Mouse (Mus musculus): ENCODE results near the gene Catsperg2.
A peak's percentile ranks its signal among the peaks of the same experiment; 100 is the strongest.
"Not testable (repeated sequence)": the region's sequence is repeated elsewhere in the genome, so short reads cannot be mapped to it uniquely, and the experiment has no call there.

Gene Catsperg2

DNA sequence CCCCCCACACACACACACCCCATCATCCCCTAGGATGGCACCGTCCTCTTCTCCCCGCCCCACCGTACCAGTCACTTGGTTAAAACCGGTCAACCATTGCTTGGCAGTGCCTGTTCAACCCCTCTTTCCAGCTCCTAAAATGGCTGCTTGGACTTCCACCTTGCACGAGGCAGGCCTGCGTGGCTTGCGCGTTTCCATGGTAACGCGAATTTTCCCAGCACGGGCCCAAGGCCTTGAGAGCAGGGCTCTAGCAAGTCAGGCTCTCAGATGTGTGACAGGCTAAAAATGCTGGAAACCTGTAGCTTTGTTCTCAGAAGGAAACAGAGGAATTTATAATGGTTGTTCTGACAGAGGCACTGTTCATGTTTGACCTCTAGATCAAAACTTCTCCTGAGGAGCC lies at the start of gene Catsperg2:
TSS of gene Catsperg2 (minus strand) at position 173 of the 400 bp plus-strand sequence.
- DNase-seq (ENCODE audit: low read depth in 1 of 2, low spot score in 2 of 2) = not testable (repeated sequence)

DNA sequence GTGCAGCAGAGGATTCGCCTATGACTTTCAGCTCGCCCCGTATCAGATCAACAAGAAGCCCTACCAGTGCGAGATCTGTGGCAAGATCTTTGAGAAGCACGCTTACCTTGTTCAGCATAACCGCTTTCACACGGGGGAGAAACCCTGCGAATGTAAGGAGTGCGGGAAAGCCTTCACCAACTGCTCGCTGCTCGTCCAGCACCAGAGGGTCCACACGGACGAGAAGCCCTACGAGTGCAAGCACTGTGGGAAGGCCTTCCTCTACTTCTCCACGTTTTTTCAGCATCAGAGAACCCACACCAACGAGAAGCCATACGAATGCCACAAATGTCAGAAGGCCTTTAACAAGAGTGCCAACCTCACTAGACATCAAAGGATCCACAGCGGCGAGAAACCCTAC lies 49.7 kb upstream of the Catsperg2 start:
- no peak for DNase-seq (ENCODE audit: low read depth in 1 of 2, low spot score in 2 of 2)

DNA sequence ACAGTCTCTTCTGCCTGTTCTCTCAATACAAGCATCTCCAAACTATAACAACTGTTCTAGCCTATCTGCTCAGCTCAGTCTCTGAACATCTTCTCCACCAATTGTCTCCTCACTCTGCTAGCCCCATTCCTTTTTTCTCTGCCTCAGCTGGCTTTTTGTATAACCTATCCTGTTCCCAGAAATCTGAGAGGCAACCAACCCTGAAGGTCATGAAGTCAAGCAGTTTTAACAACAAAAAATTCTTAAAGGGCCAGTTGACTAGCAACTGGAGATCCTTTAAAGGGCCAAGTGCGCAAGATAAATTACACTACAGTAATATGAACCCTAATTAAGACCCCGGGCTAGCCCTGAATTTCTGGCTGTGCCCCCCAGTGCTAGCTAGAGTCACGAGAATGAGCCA lies 47.5 kb upstream of the Catsperg2 start:
- no peak for DNase-seq (ENCODE audit: low read depth in 1 of 2, low spot score in 2 of 2)

DNA sequence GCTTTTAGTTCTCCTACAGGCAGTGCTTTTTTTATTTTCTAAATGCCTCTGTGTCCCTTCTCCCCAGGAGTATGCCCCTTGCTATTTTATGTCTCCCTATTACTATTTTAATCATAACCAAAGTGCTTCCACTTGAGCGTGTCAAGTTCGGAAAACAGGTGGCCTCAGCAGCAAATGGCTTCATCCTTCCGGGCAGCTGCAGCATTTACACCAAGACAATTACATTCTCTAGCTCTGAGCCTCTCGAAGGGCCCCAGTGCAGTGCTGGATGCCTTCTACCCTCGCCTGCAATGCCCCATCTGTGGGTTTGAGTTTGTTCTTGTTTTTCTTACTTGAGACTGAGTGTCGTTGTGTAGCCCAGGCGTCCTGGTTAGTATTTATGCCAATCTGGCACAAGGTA lies 46.7 kb upstream of the Catsperg2 start:
- DNase-seq (ENCODE audit: low read depth in 1 of 2, low spot score in 2 of 2) = no peak

DNA sequence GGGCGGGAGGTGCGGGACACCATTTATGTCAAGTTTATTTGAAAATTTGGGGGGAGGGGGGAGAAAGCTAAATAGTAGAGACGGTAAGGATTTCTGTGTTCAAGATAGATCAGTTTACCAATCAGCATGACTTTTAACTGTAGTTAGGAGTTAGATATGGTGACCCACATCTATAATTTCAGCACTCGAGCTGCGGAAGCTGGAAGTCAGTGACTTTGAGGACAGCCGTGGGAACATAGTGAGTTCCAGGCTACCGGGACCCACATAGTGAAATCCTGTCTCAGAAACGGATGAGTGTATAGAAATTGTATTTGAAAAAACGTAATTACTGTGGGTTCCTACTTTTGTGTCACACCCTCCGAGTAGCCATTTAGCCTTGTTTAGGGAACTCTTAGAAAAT lies 42.1 kb upstream of the Catsperg2 start:
- DNase-seq (ENCODE audit: low read depth in 1 of 2, low spot score in 2 of 2) = no peak

DNA sequence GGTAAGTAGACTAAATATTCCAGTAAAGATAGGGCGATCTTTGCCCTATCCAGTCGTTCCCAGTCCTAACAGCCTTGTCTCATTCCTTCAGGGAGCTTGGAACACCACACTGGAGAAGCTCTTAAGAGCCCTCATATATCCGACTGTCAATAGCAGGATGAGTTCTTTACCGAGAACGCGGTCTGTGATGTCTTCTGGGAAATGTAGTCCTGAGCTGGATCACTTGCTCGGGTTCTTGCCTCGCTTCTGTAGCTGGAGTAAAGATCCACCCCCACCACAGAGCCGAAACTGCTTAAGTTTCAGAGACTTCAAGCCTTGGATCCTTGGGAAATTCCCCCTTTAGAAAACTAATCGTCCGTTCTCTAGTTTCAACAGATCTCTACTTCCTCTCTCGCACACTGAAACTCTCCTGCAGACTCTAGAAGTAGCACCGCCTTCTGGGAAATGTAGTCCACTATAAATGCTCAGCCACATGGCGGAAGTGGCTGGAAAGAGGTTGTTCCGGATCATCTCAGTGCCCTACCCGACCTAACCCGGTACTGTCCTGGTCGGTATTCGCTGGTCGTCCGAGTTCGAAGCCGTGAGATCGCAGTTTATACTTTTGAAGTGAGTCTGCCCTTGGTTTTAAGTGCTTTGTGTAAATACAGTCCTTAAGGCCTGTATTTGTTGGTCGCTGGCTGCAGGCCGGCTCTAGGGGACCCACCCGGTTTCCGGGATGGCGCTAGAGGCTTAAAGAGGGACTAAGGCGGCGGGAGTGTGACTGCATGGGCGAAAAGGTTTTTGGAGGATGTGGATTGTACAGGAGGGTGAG lies 41.5 kb upstream of the Catsperg2 start, which contains the start of gene Zfp84:
TSS of gene Zfp84 (plus strand) at position 463 of the 811 bp plus-strand sequence.
- DNase-seq (ENCODE audit: low read depth in 1 of 2, low spot score in 2 of 2) = peak; percentile 71 to 81

DNA sequence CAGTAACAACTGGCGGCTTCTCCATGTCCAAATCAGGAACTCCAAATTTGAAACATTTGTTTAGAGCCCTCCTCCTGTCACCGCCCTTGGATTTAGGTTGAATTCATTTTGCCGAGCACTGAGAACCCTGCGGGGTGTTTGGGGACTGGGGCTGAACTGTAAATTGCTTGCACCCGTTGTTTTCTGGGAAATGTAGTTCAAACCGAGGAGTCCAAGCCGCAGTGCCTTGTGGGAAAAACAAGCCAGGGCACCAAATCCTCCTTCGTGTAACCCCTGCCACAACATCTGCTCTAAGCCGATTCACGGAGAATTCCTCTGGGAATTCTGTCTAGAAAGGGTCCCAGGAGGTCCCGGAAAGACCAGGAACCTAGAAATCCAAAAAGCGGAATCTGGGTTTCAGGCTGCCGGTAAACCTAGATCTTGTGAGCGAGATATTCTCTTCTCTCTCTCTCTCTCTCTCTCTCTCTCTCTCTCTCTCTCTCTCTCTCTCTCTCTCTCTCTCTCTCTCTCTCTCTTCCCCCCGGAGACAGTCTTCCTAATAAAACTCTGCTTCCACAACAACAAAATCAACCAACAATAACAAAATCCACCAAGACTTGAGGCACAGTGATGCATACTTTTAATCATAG lies 40.3 kb upstream of the Catsperg2 start:
- DNase-seq (ENCODE audit: low read depth in 1 of 2, low spot score in 2 of 2) = peak in 1 of 2 experiments; percentile 20

DNA sequence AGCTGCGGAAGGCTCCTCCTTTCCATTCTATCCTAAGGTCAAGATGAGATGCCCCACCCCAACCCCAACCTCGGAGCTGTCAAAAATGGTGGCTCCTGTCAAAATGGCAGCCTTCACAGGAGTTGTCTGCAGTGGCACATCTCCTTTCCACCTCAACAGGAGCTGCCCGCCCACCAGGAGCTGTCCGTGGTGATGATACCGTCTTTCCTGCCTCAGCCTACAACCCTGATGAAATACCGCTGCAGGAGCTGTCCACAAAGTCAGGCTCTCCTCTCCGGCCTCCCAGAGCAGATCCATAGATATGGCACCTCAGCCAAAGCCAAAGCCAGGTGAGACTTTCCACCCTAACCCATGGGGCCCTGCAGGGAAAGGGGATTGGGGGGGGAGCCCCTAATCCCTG lies 37.9 kb upstream of the Catsperg2 start:
- no peak for DNase-seq (ENCODE audit: low read depth in 1 of 2, low spot score in 2 of 2)

DNA sequence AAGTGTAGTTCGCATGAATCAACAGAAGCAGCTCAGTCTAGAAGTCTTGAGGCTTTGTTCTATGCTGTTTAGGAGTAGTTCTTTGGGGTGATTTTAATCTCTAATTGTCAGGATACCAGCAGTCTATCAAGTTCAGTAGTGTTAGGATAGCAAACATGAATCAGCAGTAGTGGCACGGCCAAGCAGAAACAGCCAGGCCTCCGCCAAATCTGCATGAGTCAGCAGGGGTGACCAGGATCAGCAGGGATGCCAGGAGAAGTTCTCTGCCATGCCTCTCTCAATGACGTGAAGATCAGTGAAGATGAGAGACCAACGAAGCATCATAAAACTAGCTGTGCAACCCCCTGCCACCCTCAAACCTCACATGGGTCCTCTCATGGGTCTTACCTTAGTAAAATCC lies 33.6 kb upstream of the Catsperg2 start:
- DNase-seq (ENCODE audit: low read depth in 1 of 2, low spot score in 2 of 2) = no peak

DNA sequence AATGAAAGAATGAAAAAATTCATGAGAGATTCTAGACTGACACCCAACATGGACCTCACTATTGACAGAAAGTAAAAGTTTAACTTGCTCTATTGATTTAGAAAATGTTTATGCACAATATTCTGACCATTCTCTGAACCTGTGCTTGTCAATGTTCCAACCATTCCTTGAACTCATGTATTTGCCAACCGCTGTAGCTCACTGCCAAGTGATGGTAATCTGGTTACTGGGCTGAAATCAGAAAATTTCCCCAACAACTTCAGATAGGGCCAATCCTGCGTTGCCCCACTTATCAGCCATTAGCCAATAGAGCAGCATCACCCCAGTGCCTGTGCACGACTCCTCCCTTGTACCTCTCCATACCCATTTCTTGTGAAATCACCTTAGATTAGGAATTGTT lies 15.4 kb upstream of the Catsperg2 start:
- DNase-seq (ENCODE audit: low read depth in 1 of 2, low spot score in 2 of 2) = no peak

DNA sequence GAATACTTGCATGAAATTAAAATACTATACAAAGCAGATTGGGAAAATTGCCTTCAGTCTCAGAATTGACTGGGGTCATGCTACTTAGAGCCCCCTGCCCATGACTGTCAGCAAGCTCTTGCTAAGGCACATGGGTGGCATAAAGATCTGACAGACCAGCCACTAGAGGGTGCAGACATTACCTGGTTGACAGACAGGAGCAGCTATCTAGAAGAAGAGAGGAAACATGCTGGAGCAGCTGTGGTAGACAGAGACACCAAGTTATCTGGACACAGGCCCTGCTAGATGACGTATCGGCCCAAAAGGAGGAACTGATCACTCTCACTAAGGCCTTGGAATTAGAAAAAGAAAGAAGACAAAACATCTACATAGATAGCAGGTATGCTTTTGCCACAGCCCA lies 1.2 kb upstream of the Catsperg2 start:
- no peak for DNase-seq (ENCODE audit: low read depth in 1 of 2, low spot score in 2 of 2)

DNA sequence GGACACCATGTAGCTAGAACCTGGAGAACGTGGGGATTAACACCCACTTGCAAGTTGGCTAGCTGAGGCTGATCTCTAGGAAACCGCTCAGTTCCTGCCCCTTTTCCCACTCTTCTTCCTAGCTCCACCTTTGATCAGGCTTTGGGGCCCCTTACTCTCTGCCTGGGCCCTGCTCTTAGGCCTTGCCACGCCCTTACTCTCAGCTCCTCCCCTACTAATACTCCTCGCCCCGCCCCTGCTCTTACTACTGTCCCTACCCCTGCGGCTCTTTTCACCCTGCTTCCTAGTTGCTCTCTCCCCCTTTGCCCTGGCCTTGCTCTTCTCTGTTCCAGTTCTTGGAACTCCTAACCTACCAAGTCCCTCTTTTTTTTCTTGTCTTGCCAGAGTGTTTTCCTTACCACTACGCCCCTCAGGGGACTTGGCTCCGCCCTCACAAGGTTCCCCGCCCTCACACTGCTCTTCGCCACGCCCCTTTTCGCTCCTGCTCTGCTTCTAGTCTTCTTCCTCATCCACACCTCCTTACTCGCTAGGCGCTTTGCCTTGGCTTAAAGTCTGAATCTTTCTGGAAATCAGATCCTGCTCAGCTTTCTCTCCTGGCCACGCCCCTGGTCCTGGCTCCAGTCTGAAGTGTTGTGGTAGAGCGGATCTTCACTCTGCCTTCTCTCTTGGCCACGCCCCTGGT lies 1.2 kb downstream of the Catsperg2 start:
- DNase-seq (ENCODE audit: low read depth in 1 of 2, low spot score in 2 of 2) = not testable (repeated sequence)

DNA sequence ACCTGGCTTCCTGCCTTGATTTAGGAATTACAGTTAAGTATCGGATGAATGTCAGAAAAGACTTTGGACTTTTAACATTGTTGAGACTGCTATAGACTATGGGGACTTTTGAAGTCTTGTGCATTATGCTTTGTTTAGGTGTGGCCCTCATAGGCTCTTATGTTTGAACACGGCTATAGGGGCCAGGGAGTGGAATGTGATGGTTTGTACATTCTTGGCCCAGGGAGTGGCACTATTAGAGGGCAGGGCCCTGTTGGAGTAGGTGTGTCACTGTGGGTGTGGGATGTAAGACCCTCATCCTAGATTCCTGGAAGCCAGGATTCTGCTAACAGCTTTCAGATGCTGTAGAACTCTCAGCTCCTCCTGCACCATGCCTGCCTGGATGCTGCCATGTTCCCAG lies 17.9 kb downstream of the Catsperg2 start:
- DNase-seq (ENCODE audit: low read depth in 1 of 2, low spot score in 2 of 2) = not testable (repeated sequence)

DNA sequence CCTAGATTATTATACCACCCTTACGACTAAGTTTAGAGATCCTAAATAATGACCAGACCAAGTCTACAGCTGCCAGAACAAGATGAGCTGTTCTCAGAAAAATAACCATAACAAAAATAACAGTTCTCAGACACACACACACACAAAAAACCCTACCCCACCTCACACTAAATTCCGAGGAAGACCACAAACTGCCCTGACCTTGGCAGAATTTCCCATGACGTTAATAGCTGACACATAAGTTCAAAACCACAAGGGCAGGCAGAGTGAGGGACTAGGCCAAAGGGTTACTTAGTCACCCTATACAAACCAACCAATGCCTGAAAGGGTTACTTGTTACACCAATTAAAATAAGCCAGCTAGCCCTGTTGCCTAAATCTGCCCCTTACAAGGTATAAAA lies 31.6 kb downstream of the Catsperg2 start:
- DNase-seq (ENCODE audit: low read depth in 1 of 2, low spot score in 2 of 2) = not testable (repeated sequence)

DNA sequence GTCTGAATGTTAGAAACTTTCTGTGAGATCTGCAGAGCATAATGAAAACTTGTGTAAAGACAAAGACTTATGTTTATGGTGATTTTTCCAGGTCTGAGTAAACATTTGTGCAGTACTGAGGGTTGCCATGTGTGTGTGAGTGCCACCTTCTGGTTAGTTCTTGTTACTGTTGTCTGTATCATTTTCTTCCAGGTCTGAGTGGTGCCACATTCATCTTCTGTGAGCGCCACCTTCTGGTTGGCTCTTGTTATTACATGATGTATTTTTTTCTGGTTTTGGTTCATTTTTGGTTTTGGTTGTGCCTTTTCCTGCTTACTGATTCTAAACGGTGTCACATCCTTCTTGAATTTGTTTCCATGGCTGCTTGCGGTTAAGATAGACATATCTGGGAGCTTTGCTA lies 45.0 kb downstream of the Catsperg2 start:
- no peak for DNase-seq (ENCODE audit: low read depth in 1 of 2, low spot score in 2 of 2)

All from monocyte, adult 2 months (primary cell).